Mouse (Mus musculus): Measurements from ENCODE around the gene Phlda2.

- TF ChIP-seq CTCF (IDR thresholded peaks at IDR 0.05; ENCODE audit: low read depth) (no peak), EP300 (IDR thresholded peaks at IDR 0.05; ENCODE audit: low read depth) (no peak)
Observed at GRCm38 (mm10) chr7:143498584-143498983, 4.4 kb downstream of the Phlda2 start.
